Mouse (Mus musculus) forebrain, embryonic 14.5 days (tissue): Measurements from ENCODE around the gene Ppfibp1. TPM values are rescaled to one million over a fixed set of nuclear protein-coding genes. Genes with fewer than 3 reads are reported as not detected.

ENCODE experiments used
- ATAC-seq: fragments of 200-750 bp; cut with Nextera tagmentation; 2 replicates; pipeline ENCODE4 v1.8.0; 2017; ENCODE audit warnings: mild to moderate bottlenecking, moderate library complexity
- DNase-seq: peaks from one replicate; pipeline ENCODE4 v3.0.0-alpha.2; 2015; ENCODE audit warnings: low spot score
- H3K27ac ChIP-seq: fragments of 300-500 bp; sonication (generic); 2 replicates; pipeline ENCODE4 v1.5.1; 2014; ENCODE audit warnings: low read depth, mild to moderate bottlenecking, control low read depth, low read length, moderate library complexity
- H3K27me3 ChIP-seq: fragments of 300-500 bp; sonication (generic); replicated peaks from 2 replicates; pipeline ENCODE4 v1.6.1; 2014; ENCODE audit warnings: low read length, control low read depth, mixed read lengths; ENCODE audit not compliant: control insufficient read depth, insufficient read depth
- H3K36me3 ChIP-seq: fragments of 300-500 bp; sonication (generic); 2 replicates; pipeline ENCODE4 v1.6.1; 2014; ENCODE audit warnings: low read length, control low read depth; ENCODE audit not compliant: control insufficient read depth, insufficient read depth
- H3K4me1 ChIP-seq: fragments of 300-500 bp; sonication (generic); 2 replicates; pipeline ENCODE4 v1.6.1; 2014; ENCODE audit warnings: antibody characterized with exemption, low read length, control low read depth; ENCODE audit not compliant: control insufficient read depth, insufficient read depth
- H3K4me2 ChIP-seq: fragments of 300-500 bp; sonication (generic); 2 replicates; pipeline ENCODE4 v1.6.1; 2014; ENCODE audit warnings: mild to moderate bottlenecking, control low read depth, low read length
- H3K4me3 ChIP-seq: fragments of 300-500 bp; sonication (generic); 2 replicates; pipeline ENCODE4 v1.5.1; 2014; ENCODE audit warnings: low read depth, low read length, control low read depth
- H3K9ac ChIP-seq: fragments of 300-500 bp; sonication (generic); 2 replicates; pipeline ENCODE4 v1.6.1; 2014; ENCODE audit warnings: mild to moderate bottlenecking, low read length, control low read depth, moderate library complexity
- H3K9me3 ChIP-seq: fragments of 300-500 bp; sonication (generic); replicated peaks from 2 replicates; pipeline ENCODE4 v1.6.1; 2016; ENCODE audit warnings: low read length, control low read depth, mixed read lengths; ENCODE audit not compliant: control insufficient read depth
- WGBS: fragments of 180-500 bp; shearing (Covaris S2); extraction: QIAGEN DNeasy Blood & Tissue Kit; methylation state at CpG from one replicate; pipeline ENCODE4 v1.1.7; 2014; 5-methylcytosine and 5-hydroxymethylcytosine counted together
- polyA plus RNA-seq: library from polyadenylated mRNA; unstranded; fragments of >200 nt; fragmentation: Nextera tagmentation; extraction: Ambion mirVana; gene quantifications from 2 replicates; pipeline ENCODE4 v1.2.1, GENCODE M21; 2014

The Ppfibp1 gene
- polyA plus RNA-seq, result 10.9 and 15.9 TPM in 2 replicates

DNA sequence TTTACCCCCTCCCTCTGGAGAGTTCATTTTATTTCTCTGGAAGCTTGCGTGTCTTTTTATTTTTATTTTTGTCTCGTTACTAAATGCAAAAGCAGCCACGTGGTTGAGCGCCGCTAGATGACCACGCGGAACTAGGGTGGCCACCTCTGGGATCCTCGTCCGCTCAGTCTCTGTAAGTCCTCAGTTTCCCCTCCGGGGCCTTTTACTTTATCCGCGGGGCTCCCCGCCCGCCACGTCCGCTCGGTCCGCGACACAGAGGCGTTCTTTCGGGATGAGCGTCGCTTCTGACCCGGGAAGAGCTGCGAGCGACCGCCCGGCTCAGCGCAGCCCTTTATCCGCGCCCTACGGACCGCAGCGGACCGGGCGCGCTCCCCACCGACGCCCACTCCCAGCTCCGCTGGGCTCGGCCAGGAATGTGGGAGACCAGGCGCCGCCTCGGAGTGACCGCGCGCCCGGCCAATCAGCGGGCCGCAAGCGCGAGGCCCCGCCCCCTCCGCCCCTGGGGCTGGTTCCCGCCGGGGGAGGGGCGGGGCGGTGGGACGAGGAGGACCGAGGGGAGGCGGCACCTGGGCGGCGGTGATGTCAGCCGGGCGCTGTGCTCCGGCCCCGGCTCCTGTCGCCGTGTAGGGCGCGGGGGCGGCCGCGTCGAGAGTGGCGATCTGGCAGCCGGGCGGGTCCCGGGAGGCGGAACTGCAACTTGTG is at the start of gene Ppfibp1:
Gene Ppfibp1, plus strand, starts transcription at position 530 of the 702 bp plus-strand sequence.
- no peak within 1 kb of the TSS; the same call in 1 of the 2 replicates for H3K27ac ChIP-seq
- under 1% methylated on average over 73 of the region's 80 CpGs for WGBS
- H3K4me2 ChIP-seq, result peak within 1 kb of the TSS; percentile 84

GRCm38 (mm10) chr6:146838863-146839262 is 49.4 kb upstream of the Ppfibp1 start:
- no peaks in the 10 kb centered on the region for H3K4me1 ChIP-seq
- H3K9ac ChIP-seq, result no peak overlapping the region
- WGBS, result 94% methylated on average over 4 of the region's 4 CpGs
- DNase-seq, result no peak
- no peak for ATAC-seq
- H3K27ac ChIP-seq, result no peak overlapping the region
- no peaks in the 10 kb centered on the region for H3K27me3 ChIP-seq
- no peaks in the 10 kb centered on the region for H3K36me3 ChIP-seq
- H3K4me3 ChIP-seq, result no peak overlapping the region
- no peak overlapping the region for H3K4me2 ChIP-seq
- H3K9me3 ChIP-seq, result no peaks in the 10 kb centered on the region

More for the DNA sequence above, at the start of gene Ppfibp1:
- H3K9ac ChIP-seq, result peak within 1 kb of the TSS; percentile 75
- no peaks in the 10 kb centered on the region for H3K36me3 ChIP-seq
- no peaks in the 10 kb centered on the region for H3K9me3 ChIP-seq
- peak within 1 kb of the TSS; percentile 70 for H3K4me3 ChIP-seq
- no peaks in the 10 kb centered on the region; the same call in 1 of the 2 replicates for H3K27me3 ChIP-seq
- ATAC-seq, result peak; percentile 98
- peak; percentile 94 for DNase-seq
- H3K4me1 ChIP-seq, result peaks cover 2% of the 10 kb centered on the region; the same call in 1 of the 2 replicates

DNA sequence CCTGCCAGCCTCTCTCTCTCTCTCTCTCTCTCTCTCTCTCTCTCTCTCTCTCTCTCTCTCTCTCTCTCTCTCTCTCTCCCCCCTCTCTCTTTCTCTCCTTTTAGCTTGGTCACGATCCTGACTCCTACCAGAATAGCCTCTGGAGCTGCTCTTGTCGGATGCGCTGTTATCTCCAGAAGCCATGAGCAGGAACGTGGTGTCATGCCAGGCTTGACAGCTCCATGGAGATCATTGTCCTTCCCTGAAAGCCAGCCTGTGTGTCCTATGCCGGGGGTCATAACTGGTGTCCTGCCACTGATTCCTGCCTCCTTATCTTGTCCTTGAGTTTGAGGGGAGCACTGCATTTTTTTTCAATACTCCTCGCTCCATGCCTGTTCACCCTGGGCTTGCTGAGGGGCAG is 43.4 kb upstream of the Ppfibp1 start:
- Histone ChIP-seq H3K4me2 (no peak overlapping the region), H3K27me3 (no peaks in the 10 kb centered on the region), H3K9ac (no peak overlapping the region), H3K36me3 (no peaks in the 10 kb centered on the region), H3K4me1 (no peaks in the 10 kb centered on the region), H3K27ac (no peak overlapping the region), H3K4me3 (no peak overlapping the region), H3K9me3 (no peaks in the 10 kb centered on the region)
- ATAC-seq (no peak), DNase-seq (no peak)
- 90% methylated on average over 6 of the region's 6 CpGs for WGBS

- H3K4me2 ChIP-seq, result no peak overlapping the region
- no peaks in the 10 kb centered on the region for H3K4me1 ChIP-seq
- H3K9ac ChIP-seq, result no peak overlapping the region
- no peak overlapping the region for H3K4me3 ChIP-seq
- H3K9me3 ChIP-seq, result no peaks in the 10 kb centered on the region
- no peak overlapping the region for H3K27ac ChIP-seq
- no peaks in the 10 kb centered on the region for H3K27me3 ChIP-seq
- DNase-seq, result no peak
- ATAC-seq, result no peak
- WGBS, result 63% methylated on average over 5 of the region's 5 CpGs
- H3K36me3 ChIP-seq, result no peaks in the 10 kb centered on the region
Observed at GRCm38 (mm10) chr6:146845347-146845746, 42.9 kb upstream of the Ppfibp1 start.

DNA sequence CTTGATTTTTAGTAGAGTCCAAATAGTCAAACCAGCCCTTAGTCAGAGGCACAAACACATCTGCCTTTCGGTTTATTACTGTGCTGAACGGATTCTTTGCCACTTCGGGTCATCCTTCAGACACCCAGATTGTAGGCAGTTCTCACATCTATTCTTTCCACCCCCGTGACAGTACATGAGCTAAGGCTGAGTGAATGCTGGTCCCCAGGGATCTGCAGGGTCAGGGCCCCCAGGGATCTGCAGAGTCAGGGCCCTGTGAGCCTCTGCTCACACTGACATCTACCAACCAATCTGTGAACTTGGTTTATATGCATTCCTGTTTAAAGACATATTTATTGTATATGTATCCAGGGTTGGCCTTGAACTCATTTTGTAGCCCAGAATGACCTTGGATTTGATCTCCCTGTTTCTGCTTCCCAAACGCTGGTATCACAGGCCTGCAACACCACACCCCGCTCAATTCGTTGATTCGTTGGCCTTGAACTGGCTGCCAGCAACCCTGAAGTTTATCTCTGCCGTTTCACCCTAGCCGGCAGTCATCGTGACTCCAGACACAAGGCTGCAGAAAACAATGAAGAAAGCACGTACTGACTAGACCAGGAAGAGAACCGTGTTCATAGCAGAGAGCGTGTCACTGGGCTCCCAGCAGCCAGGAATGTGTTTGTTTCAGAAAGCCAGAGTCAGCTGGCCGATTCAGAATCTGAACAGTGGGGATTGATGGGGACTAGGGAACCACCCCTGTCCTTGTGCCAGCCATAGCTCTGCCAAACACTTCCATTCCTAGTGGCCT is 42.1 kb upstream of the Ppfibp1 start:
- no peak for ATAC-seq

DNA sequence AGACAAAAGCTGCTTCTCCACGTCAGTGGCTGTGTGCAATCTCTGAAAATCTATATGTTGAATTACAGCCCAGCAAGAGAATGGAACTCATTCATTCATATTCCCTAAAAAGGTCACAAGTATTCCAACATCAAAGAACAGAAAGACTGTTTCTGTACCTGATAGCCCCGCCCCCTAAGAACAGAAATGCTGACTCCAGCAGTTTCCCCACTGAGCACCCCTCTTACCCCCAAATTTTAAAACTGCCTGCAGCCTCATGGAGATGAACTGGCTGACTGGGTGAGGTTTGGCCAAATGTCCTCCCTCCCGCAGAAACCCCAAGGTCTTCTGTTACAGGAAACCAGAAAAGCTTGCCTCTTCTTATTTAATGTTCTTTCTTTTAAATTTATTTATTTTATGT is 40.9 kb upstream of the Ppfibp1 start:
- no peak for ATAC-seq
- 71% methylated on average over 3 of the region's 3 CpGs for WGBS
- no peak for DNase-seq

More for the DNA sequence above, 42.1 kb upstream of the Ppfibp1 start:
- no peaks in the 10 kb centered on the region for H3K36me3 ChIP-seq
- H3K4me2 ChIP-seq, result no peak overlapping the region
- no peak overlapping the region for H3K9ac ChIP-seq
- H3K4me3 ChIP-seq, result no peak overlapping the region
- no peaks in the 10 kb centered on the region for H3K27me3 ChIP-seq
- H3K27ac ChIP-seq, result no peak overlapping the region
- no peaks in the 10 kb centered on the region for H3K4me1 ChIP-seq
- whole genome bisulfite sequencing, result 86% methylated on average over 15 of the region's 15 CpGs
- H3K9me3 ChIP-seq, result no peaks in the 10 kb centered on the region
- DNase-seq, result no peak

GRCm38 (mm10) chr6:146848281-146848680 is 40.0 kb upstream of the Ppfibp1 start:
- Histone ChIP-seq H3K27ac (no peak overlapping the region), H3K9me3 (no peaks in the 10 kb centered on the region)
- whole genome bisulfite sequencing, result 95% methylated on average over 3 of the region's 3 CpGs

More for the DNA sequence above, 40.9 kb upstream of the Ppfibp1 start:
- Histone ChIP-seq H3K4me3 (no peak overlapping the region), H3K9me3 (no peaks in the 10 kb centered on the region), H3K27me3 (no peaks in the 10 kb centered on the region), H3K9ac (no peak overlapping the region), H3K36me3 (no peaks in the 10 kb centered on the region), H3K4me2 (no peak overlapping the region), H3K4me1 (no peaks in the 10 kb centered on the region), H3K27ac (no peak overlapping the region)

GRCm38 (mm10) chr6:146850050-146850449 is 38.2 kb upstream of the Ppfibp1 start, which contains the start of gene Smco2:
Gene Smco2, plus strand, starts transcription at chr6:146850104.
- H3K4me2 ChIP-seq, result no peak within 1 kb of the TSS
- H3K4me3 ChIP-seq, result no peak within 1 kb of the TSS
- no peaks in the 10 kb centered on the region for H3K9me3 ChIP-seq
- no peak for ATAC-seq
- no peaks in the 10 kb centered on the region for H3K4me1 ChIP-seq
- WGBS, result 74% methylated on average over 4 of the region's 4 CpGs
- H3K36me3 ChIP-seq, result no peaks in the 10 kb centered on the region
- no peak for DNase-seq
- no peak within 1 kb of the TSS for H3K27ac ChIP-seq
- no peaks in the 10 kb centered on the region for H3K27me3 ChIP-seq
- H3K9ac ChIP-seq, result no peak within 1 kb of the TSS

More at GRCm38 (mm10) chr6:146848281-146848680, 40.0 kb upstream of the Ppfibp1 start:
- H3K27me3 ChIP-seq, result no peaks in the 10 kb centered on the region
- no peak for ATAC-seq
- no peak overlapping the region for H3K9ac ChIP-seq
- H3K4me2 ChIP-seq, result no peak overlapping the region
- H3K4me3 ChIP-seq, result no peak overlapping the region
- H3K4me1 ChIP-seq, result no peaks in the 10 kb centered on the region
- no peaks in the 10 kb centered on the region for H3K36me3 ChIP-seq
- DNase-seq, result no peak

GRCm38 (mm10) chr6:146851916-146852315 is 36.4 kb upstream of the Ppfibp1 start:
- Histone ChIP-seq H3K4me3 (no peak overlapping the region), H3K9me3 (no peaks in the 10 kb centered on the region), H3K9ac (no peak overlapping the region), H3K4me2 (no peak overlapping the region), H3K36me3 (no peaks in the 10 kb centered on the region), H3K4me1 (no peaks in the 10 kb centered on the region), H3K27ac (no peak overlapping the region), H3K27me3 (no peaks in the 10 kb centered on the region)
- DNase-seq (no peak), ATAC-seq (no peak)
- 80% methylated on average over 3 of the region's 3 CpGs for WGBS
